Mouse (Mus musculus): ENCODE measurements around the gene Pdia6. TPM values are rescaled to one million over a fixed set of nuclear protein-coding genes. Genes with fewer than 3 reads are reported as not detected.

Pdia6 gene
- polyA plus RNA-seq, 2 experiments = 109 to 200 TPM

- peaks cover 26% of the 10 kb centered on the region for H3K36me3 ChIP-seq (replicated peaks; ENCODE audit: control insufficient read depth, insufficient read depth, low read depth)
- peak; percentile 56 for TF ChIP-seq CTCF (IDR thresholded peaks at IDR 0.05; ENCODE audit: low read depth)
- TF ChIP-seq EP300 (IDR thresholded peaks at IDR 0.05; ENCODE audit: low read depth) = no peak
- peaks cover 4 to 9% of the 10 kb centered on the region in 2 experiments; a peak in 3 of 4 replicates for H3K4me1 ChIP-seq (replicated peaks; ENCODE audit: control insufficient read depth in 2 of 2, insufficient read depth in 2 of 2, low read length in 1 of 2)
- no peak overlapping the region for H3K4me3 ChIP-seq (ENCODE audit: insufficient read depth in 1 of 2, low read depth in 2 of 2, low read length in 2 of 2)
- H3K4me2 ChIP-seq (ENCODE audit: low read depth) = no peak overlapping the region
- no peak overlapping the region for H3K9ac ChIP-seq (replicated peaks)
- no peaks in the 10 kb centered on the region for H3K27me3 ChIP-seq (ENCODE audit: control insufficient read depth, insufficient read depth, low read length)
- DNase-seq (ENCODE audit: low read depth in 3 of 3, low spot score in 3 of 3) (no peak), ATAC-seq (ENCODE audit: insufficient read depth) (no peak)
- H3K9me3 ChIP-seq (ENCODE audit: control insufficient read depth, low read length) = no peaks in the 10 kb centered on the region
- 55% methylated on average over 1 of the region's 1 CpGs for WGBS (ENCODE audit: insufficient replicate concordance)
- no peak overlapping the region for H3K27ac ChIP-seq
Observed at GRCm38 (mm10) chr12:17271272-17271671, 4.9 kb downstream of the Pdia6 start.

- Histone ChIP-seq H3K4me1 (replicated peaks; ENCODE audit: control insufficient read depth in 2 of 2, insufficient read depth in 2 of 2, low read length in 1 of 2) (0 out of 4 replicates have a peak, but pooled peaks cover 0 to 1% of the 10 kb centered on the region in 2 experiments), H3K4me2 (ENCODE audit: low read depth) (no peak overlapping the region), H3K4me3 (ENCODE audit: insufficient read depth in 1 of 2, low read depth in 2 of 2, low read length in 2 of 2) (no peak overlapping the region), H3K9me3 (ENCODE audit: control insufficient read depth, low read length) (no peaks in the 10 kb centered on the region), H3K36me3 (replicated peaks; ENCODE audit: control insufficient read depth, insufficient read depth, low read depth) (peaks cover 42% of the 10 kb centered on the region), H3K9ac (replicated peaks) (no peak overlapping the region), H3K27me3 (ENCODE audit: control insufficient read depth, insufficient read depth, low read length) (no peaks in the 10 kb centered on the region), H3K27ac (no peak overlapping the region)
- 79% methylated on average over 7 of the region's 7 CpGs for WGBS (ENCODE audit: insufficient replicate concordance)
- DNase-seq (ENCODE audit: low read depth in 3 of 3, low spot score in 3 of 3) (no peak), ATAC-seq (ENCODE audit: insufficient read depth) (no peak)
- TF ChIP-seq CTCF (IDR thresholded peaks at IDR 0.05; ENCODE audit: low read depth) = no peak
- TF ChIP-seq EP300 (IDR thresholded peaks at IDR 0.05; ENCODE audit: low read depth) = no peak
Observed at GRCm38 (mm10) chr12:17273841-17274240, 7.5 kb downstream of the Pdia6 start.

- Histone ChIP-seq H3K27ac (no peak overlapping the region), H3K4me1 (replicated peaks; ENCODE audit: control insufficient read depth in 2 of 2, insufficient read depth in 2 of 2, low read length in 1 of 2) (no peaks in the 10 kb centered on the region), H3K4me2 (ENCODE audit: low read depth) (no peak overlapping the region), H3K9me3 (ENCODE audit: control insufficient read depth, low read length) (no peaks in the 10 kb centered on the region), H3K9ac (replicated peaks) (no peak overlapping the region), H3K27me3 (ENCODE audit: control insufficient read depth, insufficient read depth, low read length) (no peaks in the 10 kb centered on the region), H3K4me3 (ENCODE audit: insufficient read depth in 1 of 2, low read depth in 2 of 2, low read length in 2 of 2) (no peak overlapping the region), H3K36me3 (replicated peaks; ENCODE audit: control insufficient read depth, insufficient read depth, low read depth) (peaks cover 16% of the 10 kb centered on the region)
- WGBS (ENCODE audit: insufficient replicate concordance) = 54% methylated on average over 4 of the region's 4 CpGs
- DNase-seq (ENCODE audit: low read depth in 3 of 3, low spot score in 3 of 3) (no peak), ATAC-seq (ENCODE audit: insufficient read depth) (no peak)
- TF ChIP-seq CTCF (IDR thresholded peaks at IDR 0.05; ENCODE audit: low read depth) = no peak
- no peak for TF ChIP-seq EP300 (IDR thresholded peaks at IDR 0.05; ENCODE audit: low read depth)
Observed at GRCm38 (mm10) chr12:17288496-17288895, 22.2 kb downstream of the Pdia6 start.

- Histone ChIP-seq H3K27ac (no peak overlapping the region), H3K4me2 (ENCODE audit: low read depth) (no peak overlapping the region), H3K9me3 (ENCODE audit: control insufficient read depth, low read length) (no peaks in the 10 kb centered on the region), H3K36me3 (replicated peaks; ENCODE audit: control insufficient read depth, insufficient read depth, low read depth) (peaks cover 11% of the 10 kb centered on the region), H3K9ac (replicated peaks) (no peak overlapping the region), H3K27me3 (ENCODE audit: control insufficient read depth, insufficient read depth, low read length) (no peaks in the 10 kb centered on the region), H3K4me1 (replicated peaks; ENCODE audit: control insufficient read depth in 2 of 2, insufficient read depth in 2 of 2, low read length in 1 of 2) (no peaks in the 10 kb centered on the region), H3K4me3 (ENCODE audit: insufficient read depth in 1 of 2, low read depth in 2 of 2, low read length in 2 of 2) (no peak overlapping the region)
- no peak for ATAC-seq (ENCODE audit: insufficient read depth)
- WGBS (ENCODE audit: insufficient replicate concordance) = 64% methylated on average over 2 of the region's 2 CpGs
- no peak for DNase-seq (ENCODE audit: low read depth in 3 of 3, low spot score in 3 of 3)
- TF ChIP-seq EP300 (IDR thresholded peaks at IDR 0.05; ENCODE audit: low read depth) (no peak), CTCF (IDR thresholded peaks at IDR 0.05; ENCODE audit: low read depth) (no peak)
Observed at GRCm38 (mm10) chr12:17289060-17289459, 22.7 kb downstream of the Pdia6 start.

GRCm38 (mm10) chr12:17289913-17290312 is 23.6 kb downstream of the Pdia6 start:
- Histone ChIP-seq H3K4me3 (ENCODE audit: insufficient read depth in 1 of 2, low read depth in 2 of 2, low read length in 2 of 2) (no peak overlapping the region), H3K4me1 (replicated peaks; ENCODE audit: control insufficient read depth in 2 of 2, insufficient read depth in 2 of 2, low read length in 1 of 2) (no peaks in the 10 kb centered on the region), H3K36me3 (replicated peaks; ENCODE audit: control insufficient read depth, insufficient read depth, low read depth) (peaks cover 4% of the 10 kb centered on the region), H3K27me3 (ENCODE audit: control insufficient read depth, insufficient read depth, low read length) (no peaks in the 10 kb centered on the region), H3K9me3 (ENCODE audit: control insufficient read depth, low read length) (no peaks in the 10 kb centered on the region), H3K4me2 (ENCODE audit: low read depth) (no peak overlapping the region), H3K9ac (replicated peaks) (no peak overlapping the region), H3K27ac (no peak overlapping the region)
- 67% methylated on average over 2 of the region's 2 CpGs for WGBS (ENCODE audit: insufficient replicate concordance)
- no peak for ATAC-seq (ENCODE audit: insufficient read depth)
- no peak for DNase-seq (ENCODE audit: low read depth in 3 of 3, low spot score in 3 of 3)
- TF ChIP-seq CTCF (IDR thresholded peaks at IDR 0.05; ENCODE audit: low read depth) (no peak), EP300 (IDR thresholded peaks at IDR 0.05; ENCODE audit: low read depth) (no peak)
